Mouse (Mus musculus) activated CD4-positive, CD25-positive, alpha-beta regulatory T cell, adult 4 months (primary cell): ENCODE measurements around the gene Gm21885. TPM values are rescaled to one million over a fixed set of nuclear protein-coding genes. Genes with fewer than 3 reads are reported as not detected.
"Not testable (repeated sequence)": the region's sequence is repeated elsewhere in the genome, so short reads cannot be mapped to it uniquely, and the experiment has no call there.

Experiments
- ATAC-seq: one replicate; pipeline ENCODE4 v1.8.0; 2017
- polyA plus RNA-seq, 2 experiments: library from polyadenylated mRNA; unstranded; fragments of 100-300 nt; shearing (Covaris generic); gene quantifications; one replicate each; pipeline ENCODE4 v1.2.1; 2017

Gm21885 gene
- polyA plus RNA-seq = 1 to 10 TPM in 1 of 2 experiments, not detected in 1; 2.6 TPM

DNA sequence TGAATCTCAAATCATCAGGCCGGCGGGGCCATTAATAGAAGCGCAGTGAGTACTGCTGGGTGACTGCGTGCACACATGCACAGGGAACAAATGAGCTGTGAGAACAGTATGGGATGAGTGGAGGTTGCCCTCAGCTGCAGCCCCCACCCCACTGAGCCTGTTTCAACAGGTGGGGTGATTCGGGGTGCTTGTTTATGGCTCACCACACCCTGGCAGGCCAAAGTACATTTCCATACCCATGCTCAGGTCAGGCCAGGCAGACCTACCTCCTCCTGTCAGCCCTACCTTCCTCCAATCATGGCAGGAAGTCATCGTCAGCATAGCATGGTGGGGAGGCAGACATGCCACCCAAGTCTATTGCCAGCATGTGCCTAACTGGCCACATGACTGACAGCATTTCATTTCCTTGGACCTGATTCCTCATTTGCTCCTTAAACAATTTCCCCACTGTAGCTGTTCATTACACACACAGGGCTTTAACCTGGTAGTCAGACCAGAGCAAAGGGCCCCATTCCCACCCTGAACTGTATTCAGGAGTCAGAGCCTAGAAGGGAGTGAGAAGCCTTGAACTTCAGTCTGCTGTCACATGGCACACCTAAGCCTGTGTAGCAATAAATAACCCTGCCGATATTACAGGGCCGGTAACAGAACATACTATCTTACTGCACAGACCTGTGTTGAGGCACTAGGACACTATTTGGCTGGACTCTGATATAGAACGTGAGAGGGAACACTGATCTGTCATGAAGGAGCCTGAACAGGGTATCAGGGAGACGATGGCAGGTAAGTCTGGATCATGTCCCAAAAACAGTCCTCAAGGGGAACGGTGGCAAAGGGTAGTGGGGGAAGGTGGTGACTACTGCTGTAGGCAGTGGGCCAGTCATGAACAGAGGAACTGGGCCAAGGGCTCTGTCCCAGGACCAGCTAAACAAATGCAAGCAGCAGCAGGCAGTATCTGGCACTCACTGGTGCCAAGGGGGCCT is at the start of gene Gm21885:
Gene Gm21885 (plus strand): TSS at position 675 of the 983 bp plus-strand sequence.
- ATAC-seq = no peak

DNA sequence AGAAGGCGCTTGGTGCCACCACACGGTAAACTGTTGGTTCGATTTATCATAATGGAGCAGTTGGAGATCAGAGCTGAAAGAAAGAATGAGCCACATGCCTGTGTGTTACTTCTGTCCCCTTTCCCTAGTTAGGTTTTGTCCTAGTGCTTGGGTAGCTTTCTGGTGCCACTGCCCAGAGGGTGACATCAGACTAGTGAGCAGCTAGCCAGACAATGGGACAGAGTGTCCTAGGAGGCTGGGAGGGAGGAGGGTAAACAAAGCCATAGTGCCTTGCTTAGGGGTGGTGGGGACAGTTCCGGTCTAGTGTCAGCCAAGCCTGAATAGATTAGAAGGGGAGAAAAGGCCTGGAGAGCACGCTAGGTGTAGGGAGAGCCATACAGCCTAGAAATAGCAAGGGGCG is 48.3 kb upstream of the Gm21885 start:
- ATAC-seq = no peak

DNA sequence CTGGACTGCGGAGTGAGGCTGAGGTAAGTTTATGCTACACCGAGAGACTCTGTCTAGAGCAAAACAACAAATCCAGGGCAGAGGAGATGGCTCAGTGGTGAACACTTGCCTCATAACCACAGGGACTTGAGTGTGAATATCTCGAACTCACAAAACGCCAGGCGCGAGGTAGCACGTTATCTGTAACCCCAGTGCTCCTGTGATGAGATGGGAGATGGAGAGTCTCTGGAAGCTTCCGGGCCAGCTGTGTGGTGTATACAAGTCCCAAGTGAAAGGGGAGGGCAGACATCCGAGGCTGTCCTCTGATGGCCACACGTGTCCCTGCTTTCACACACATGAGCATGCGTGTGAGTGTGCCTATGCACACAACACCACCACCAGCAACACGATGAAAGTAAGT is 47.3 kb upstream of the Gm21885 start:
- no peak for ATAC-seq

DNA sequence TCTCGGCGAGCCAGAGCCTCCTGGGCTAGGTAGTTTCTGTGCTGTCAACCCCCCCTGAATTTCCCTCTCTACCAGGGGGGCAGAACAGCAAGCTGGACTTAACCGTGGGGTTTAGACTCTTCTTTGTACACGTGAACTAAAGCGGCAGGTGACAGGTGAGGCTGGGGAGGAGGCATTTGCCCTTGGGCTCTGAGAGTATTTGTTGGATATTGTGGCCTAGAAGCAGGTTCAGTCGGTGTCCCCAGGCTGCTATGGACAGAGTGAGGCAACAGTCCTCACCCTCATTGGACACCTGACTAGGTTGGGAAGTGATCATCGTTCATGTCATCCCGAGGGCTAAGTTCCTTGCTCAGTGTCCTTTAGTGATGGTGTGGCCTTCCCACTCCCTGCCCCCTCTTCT is 46.8 kb upstream of the Gm21885 start:
- ATAC-seq = no peak

DNA sequence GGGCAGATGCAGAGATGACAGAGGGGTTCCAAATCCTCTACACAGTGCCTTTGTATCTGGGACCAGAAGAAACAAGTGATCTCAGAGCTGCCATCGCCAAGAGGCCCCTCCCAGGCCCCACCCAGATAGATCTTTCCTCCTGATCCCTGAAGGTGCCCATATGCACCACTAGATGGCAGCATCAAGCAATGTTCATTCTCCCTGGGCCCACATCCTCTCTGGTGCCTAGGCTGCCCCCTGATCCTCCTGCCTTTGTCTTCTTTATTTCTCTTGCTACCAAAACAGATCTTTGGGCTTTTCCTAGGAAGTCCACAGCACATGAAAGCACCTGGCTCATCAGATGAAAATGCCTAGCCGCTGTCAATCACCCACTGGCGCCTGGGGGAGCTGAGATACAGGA is 45.6 kb upstream of the Gm21885 start:
- ATAC-seq = peak; percentile 90

DNA sequence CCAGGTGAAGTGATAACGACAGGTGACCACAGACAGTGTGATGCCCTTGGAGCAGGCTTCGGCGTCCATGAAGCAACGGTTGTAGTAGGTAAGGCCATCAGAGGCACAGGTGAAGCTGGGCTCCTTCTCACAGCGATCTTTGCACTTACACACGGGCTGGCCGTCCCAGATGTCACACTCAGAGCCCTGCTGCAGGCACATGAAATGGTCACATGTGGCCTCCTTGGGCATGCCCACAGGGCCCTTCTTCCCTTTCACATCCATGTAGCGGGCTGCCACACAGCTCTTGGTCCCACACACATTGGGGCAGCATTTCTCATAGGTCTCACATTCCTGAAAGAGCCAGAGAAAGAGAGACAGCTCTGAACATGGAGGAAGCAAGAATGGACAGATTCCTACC is 42.9 kb upstream of the Gm21885 start:
- ATAC-seq = no peak

DNA sequence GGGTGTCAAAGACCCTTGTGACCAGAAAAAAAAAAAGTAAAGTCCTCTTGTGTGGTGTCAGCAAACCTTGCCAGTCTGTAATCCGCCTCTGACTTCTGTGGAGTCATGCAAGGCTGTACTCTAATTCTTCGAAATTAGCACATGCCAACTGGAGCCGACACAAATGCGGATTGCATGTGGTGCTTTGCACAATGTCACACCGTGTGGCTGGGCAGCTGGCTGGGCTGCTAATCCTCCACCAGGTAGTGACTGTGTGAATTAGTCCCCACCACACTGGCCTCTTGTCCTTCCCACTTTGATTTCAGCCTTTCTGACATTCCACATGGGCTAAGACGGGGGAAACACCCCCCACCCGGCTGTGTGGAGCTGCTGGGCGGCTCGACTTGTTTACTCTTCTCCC is 42.0 kb upstream of the Gm21885 start:
- ATAC-seq = no peak

DNA sequence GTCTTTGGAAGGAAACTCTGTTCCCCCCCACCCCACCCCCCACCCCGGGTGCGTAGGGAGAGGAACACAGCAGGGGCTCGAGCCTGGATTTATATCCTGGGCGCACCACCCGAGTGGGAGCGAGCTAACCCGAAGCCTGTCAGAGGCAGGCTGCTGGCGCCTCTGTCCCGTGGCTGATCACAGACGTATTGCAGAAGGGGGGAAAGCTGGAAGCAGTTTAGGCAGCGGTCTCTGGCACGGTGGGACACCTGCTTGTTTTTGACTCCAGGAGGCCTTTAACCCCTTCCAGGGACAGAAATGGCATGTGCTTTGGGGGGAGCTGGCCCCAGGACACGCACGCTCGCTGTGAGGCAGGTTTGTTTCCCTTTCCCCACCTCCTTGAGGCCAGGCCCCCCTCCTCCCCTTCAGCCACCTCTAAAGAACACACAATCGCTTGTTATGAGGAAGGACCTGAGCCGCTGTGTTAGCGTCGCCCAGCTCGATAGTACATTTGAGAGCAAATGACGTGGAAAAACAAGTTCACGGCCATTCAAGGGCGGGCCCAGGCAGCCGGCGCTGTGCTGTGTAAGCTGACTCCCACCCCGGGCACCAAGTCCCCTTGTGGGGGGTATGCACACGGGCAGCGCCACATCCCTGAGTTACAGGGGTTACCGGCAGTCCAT is 38.8 kb upstream of the Gm21885 start:
- peak; percentile 46 for ATAC-seq

DNA sequence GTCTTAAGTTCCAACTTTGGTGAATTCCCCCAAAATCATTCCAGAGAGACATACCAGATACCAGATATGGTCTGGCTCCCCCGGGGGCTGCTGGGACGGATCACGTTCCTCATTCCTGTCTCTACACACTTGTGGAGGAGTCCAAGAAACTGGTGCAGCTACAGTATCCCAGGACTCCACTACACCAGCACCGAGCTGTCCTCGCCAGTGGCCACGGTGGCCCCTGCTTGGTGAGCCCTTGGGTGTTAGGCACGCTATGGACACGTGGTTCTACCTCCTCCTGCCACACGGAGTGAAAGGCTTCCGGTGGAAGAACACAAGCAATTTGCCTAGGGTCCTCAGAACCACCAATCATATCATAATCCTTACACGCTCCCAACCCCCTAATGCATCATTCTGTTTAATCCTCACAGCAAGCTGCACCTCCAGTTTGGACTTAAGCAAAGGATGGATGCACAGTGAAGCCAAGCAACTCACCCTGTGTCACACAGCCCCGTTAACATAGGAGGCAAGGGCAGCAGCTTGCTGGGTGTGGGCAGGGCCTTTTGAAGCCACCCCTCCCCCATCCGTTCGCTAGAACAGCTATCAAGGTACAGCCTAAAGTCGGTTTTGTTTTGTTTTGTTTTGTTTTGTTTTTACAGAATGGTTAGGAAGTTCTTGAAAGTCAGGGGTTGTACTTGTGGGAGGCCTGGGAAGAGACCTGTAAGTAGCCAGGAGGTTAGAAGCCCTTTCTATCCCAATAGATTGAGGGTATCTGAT is 38.1 kb upstream of the Gm21885 start:
- peak; percentile 83 for ATAC-seq

DNA sequence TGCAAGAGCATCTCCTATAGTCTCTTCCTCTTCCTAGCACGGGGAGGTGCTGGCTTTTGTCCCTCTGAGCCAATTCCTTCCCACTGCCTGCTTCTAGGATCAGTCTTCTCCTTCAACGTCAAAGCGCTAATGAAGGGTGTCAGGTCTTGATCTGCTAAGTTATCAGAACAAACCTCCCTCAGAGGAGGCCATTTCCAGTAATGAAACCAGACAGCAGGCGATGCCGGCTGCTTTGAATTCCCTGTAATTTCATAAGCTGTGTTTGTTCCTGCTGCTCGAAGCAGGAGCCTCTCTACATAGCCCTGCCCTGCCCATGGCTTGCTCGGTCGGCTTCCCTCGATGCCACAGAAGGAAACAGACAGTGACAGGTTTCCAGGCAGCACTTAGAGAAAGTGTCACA is 37.3 kb upstream of the Gm21885 start:
- ATAC-seq = no peak

DNA sequence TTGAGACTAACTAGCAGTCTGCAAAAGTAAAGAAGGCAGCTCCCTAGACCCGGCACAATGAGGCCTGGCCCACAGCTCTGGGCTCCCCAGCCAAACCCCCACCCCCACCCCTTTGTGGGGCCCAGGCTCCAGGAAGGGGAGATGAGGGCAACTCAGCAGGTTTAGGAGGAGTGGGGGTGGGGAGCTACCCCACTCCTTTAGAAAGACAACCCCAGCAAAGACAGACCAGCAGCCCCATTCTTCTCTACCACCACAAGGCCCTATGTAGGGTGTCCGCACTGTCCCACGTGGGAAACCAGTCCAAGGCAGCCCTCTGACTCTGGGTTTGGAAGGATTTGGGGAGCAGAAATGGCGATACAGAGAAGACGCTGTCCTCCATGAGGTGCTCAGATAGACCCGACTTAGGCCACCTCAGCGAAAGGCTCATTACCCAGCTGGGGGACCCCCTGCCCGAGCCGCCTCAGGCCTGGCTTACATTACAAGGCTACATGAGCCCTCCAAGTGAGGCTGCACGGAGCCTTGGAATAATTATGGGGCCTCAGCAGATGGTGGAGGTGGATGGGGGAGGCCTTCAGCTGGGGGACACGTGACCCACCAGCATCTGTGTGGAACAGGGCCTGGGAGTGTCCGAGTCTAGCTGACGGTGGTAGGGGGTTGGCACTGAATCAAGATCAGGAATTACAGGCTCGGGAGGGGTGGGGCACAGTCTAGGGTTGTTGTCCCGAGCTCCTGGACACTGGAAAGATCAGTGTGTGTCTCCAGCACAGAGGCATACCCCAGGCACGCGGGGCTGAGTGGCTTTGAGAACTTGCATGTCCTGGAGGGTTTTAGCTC is 35.5 kb upstream of the Gm21885 start, which contains the start of gene Wfikkn2:
Gene Wfikkn2 (minus strand): TSS at position 51 of the 834 bp plus-strand sequence.
- ATAC-seq = no peak

DNA sequence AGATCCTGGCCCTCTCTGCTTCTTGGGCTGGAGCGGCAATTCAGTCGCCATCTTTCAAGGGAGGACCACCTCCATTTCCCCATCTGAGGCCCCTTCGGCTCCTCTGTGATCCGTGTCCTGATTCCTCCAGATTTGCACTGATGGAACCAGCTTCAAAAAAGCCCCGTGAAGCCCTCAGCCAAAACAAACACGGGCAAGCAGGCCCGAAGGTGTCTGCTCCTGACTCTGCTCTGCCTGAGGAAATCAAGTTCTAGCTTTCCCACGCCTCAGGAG is 34.9 kb upstream of the Gm21885 start:
- no peak for ATAC-seq

DNA sequence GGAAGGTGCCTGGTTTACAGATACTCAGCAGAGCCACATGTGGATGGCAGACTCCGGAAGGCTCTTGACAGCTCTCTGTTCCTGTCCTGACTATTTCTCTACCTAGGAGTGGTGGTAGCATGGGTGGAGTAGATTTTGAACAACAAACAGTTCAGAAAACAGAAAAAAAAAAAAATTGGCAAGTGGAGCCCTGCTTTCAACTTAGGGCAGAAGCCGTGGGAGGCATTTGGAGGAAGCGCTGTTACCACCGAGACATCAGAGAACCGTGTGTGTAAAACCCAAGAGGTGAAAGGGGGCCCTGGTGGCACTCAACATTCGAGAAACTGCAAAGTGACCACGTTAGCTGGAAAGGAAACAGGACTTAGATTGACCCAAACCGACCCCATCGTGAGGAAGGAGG is 28.5 kb upstream of the Gm21885 start:
- peak; percentile 19 for ATAC-seq

DNA sequence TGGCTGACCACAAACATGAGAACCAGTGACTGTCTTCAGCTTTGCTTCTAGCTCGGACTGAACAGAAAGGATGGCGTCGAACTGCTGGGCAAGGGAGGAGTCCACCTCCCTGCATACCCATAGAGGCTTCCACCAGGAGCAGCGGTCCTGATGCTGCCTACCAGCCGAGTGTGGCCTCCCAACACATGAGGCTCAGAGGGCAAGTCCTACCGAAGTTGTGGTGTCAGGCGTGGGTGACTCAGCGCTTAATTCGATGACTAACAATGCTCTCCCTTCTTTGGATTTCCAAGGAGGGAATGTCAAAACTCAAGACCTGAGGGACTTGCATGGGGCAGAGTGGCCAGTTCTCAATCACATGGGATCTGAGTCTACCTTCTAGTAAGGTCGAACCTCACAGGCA is 28.0 kb upstream of the Gm21885 start:
- no peak for ATAC-seq

DNA sequence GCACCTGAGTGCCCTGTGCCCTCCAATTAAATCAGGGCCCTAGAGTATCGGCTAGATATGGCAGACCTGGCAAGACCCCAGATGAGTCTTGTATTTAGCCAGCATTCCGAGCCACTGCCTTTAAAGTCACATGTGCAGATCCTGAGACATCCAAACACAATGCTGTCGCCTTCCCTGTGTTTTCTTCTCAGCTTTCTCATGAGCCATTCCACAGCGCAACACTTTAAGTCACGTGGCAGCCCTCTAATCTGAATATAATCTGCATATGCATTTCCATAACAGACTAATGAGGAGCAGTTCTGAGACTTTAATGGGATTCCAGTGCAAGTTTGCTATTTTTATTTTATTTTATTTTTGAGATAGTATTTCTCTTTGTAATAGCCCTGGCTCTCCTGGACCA is 25.9 kb upstream of the Gm21885 start:
- ATAC-seq = no peak

DNA sequence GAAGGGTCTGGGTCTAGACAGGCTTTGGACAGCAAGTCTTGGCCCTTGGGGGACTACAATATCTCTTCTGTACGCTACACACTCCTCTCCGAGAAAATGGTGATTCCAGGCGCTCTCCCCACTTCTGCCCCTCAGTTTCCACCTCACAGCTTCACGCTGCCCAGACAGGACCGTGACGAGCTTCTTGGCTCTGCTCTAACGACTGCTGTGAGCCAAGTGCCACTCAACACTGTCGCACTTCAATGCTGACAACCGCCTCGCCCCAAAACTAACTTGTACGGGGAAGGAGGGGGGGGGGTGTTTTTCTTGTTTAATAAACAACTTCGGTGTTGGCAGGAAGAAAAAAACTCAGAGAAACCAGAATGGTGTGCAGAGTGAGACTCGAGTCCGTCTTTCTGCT is 23.7 kb upstream of the Gm21885 start:
- no peak for ATAC-seq

DNA sequence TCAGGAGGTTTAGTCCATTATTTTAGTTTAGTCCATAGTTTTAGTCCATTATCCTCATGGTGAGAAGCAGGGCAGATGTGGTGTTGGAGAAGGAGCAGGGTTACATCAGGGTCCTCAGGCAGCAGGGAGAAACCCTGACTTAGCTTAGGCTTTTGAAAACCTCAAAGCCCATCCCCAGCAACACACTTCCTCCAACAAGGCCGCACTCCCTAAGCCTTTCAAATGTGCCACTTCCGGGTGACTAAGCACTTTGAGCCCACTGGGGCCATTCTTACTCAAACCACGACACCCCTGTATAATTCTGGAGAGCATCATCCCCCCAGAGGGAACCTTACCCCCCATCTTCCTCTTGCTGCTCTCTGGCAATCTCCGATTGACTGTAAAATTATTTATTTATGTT is 21.9 kb upstream of the Gm21885 start:
- ATAC-seq = peak; percentile 54

DNA sequence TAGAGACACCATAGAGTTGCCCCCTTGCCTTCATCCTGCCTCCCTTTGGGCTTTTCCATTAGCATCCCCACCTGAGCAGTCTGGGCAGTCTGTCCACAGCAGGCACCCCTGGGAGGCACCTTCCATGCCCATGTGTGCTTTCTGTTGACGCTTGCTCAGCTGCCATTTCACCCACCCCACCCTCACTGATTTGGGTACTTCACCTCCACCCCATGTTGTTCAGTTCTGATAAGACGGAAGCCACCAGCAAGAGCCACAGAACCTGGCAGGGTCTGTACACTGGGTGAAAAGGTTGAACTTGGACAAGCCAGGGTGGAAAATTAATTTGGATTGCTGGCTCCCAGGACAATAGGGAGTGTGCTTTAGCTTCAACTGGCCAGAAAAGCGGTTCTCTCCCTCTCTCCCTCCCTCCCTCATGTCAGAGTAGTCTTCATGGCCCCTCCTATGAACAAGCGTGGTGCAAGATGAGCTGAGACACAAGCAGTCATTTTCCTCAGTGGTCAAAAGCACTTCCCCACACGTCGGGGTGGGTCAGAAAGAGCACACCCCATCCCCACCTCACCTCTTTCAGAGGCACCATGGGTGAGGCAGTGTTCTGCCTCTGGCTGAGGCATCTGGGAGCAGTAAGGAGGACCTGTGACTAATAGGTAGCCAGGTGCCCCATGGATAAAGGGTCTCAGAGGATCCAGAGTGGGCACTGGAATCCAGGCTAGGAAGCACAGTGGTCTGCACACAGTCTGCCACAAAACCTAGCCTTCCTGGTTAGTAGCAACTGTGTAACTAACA is 19.9 kb upstream of the Gm21885 start:
- no peak for ATAC-seq

DNA sequence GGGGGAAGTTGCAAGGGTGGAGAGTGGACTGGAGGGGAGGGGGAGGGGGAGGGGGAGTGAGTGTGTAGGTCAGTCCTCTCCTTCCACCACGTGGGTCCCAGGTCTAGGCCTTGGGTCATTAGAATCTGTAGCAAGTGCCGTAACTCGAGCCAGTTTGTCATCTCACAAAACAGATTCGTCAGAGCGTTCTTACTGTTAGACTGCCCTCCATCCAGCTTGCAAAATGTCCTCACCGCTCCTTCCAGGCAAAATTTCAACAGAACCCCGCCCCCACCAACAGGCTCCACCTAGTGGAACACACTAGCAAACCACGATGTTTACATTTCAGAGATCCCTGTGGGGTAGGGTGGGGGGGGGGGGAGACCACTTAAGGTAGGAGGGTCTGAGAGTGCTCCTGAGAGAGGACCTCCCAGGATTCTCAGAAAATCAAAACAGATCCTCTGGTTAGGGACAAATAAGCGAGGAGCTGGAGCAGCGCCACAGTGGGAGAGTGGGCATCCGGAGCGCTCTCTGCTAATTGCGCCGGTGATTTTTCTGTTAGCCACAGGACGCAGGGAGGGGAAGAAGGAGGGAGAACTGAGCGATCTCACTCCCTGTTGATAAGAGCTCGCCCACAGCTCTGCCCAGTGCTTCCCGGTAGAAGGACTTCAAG is 16.4 kb upstream of the Gm21885 start:
- no peak for ATAC-seq

DNA sequence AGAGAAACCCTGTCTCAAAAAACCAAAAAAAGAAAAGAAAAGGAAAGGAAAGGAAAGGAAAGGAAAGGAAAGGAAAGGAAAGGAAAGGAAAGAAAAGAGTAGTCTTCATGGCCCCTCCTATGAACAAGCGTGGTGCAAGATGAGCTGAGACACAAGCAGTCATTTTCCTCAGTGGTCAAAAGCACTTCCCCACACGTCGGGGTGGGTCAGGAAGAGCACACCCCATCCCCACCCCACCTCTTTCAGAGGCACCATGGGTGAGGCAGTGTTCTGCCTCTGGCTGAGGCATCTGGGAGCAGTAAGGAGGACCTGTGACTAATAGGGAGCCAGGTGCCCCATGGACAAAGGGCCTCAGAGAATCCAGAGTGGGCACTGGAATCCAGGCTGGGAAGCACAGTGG is 15.5 kb upstream of the Gm21885 start:
- not testable (repeated sequence) for ATAC-seq

DNA sequence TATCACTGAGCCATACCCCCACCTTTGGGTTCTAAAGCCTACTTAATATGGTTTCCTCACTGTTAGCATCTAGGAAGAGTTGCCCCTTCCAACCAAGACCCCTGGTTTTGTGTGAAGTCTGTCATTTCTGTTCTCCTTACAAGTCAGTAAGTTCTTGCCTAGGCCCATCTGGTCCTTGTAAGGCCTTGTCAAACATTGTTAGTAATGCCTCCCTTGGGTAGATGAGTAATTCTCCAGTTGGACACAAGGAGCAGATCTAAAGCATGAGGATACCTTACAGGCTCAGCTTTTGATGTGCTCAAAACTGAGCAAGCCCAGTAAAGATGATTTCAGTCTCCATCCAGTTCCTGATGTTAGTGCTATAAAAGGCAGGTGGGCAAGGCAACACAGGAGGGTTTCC is 12.9 kb upstream of the Gm21885 start:
- ATAC-seq = no peak
